Mouse (Mus musculus): ENCODE measurements at regions not wholly inside any gene's neighbourhood (a gene's known extent, or its start where the extent isn't known, plus 50 kb on each side); places are given as distances from the start of the nearest gene placed in this dataset.

DNA sequence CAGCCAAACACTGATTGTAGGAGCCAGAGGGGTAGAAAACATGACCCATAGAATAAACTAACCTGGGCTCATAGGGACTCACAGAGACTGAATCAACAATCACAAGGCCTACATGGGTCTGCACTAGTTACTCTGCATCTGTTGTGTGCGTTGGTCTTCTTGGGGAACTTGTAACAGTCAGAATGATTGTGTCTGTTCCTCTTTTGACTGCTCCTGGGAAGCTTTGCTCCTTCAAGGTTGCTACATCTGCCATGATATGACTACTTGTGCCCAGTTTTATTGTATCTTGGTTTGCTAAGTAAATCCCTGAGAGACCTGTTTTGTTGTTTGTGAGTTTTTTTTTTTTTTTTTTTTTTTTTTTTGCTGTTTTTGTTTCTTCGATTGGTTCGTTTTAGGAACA, 313.9 kb upstream of the Gpc6 start:
- TF ChIP-seq CTCF (IDR thresholded peaks at IDR 0.05) (no peak), POLR2A (IDR thresholded peaks at IDR 0.05; ENCODE audit: insufficient read depth, low read depth, low read length) (no peak), EP300 (IDR thresholded peaks at IDR 0.05; ENCODE audit: insufficient read depth, low read depth, low read length) (no peak)

Data from heart, adult 2 months (tissue).